Mouse (Mus musculus): ENCODE results near the gene Arfgap2.
A peak's percentile ranks its signal among the peaks of the same experiment; 100 is the strongest.
"Not testable (repeated sequence)": the region's sequence is repeated elsewhere in the genome, so short reads cannot be mapped to it uniquely, and the experiment has no call there.

Arfgap2 gene

GRCm38 (mm10) chr2:91264711-91265681, at the start of gene Arfgap2:
Gene Arfgap2 (plus strand): TSS chr2:91264974.
- peak; percentile 97 for DNase-seq (ENCODE audit: low spot score)

- DNase-seq (ENCODE audit: low spot score) = no peak
Observed at GRCm38 (mm10) chr2:91217032-91217431, 47.7 kb upstream of the Arfgap2 start.

GRCm38 (mm10) chr2:91220501-91220900, 44.3 kb upstream of the Arfgap2 start:
- DNase-seq (ENCODE audit: low spot score) = no peak

- DNase-seq (ENCODE audit: low spot score) = no peak
Observed at GRCm38 (mm10) chr2:91223614-91224013, 41.2 kb upstream of the Arfgap2 start.

GRCm38 (mm10) chr2:91229735-91230134, 35.0 kb upstream of the Arfgap2 start:
- DNase-seq (ENCODE audit: low spot score) = no peak

GRCm38 (mm10) chr2:91236601-91237510, 27.9 kb upstream of the Arfgap2 start, which contains the start of gene Ddb2:
Gene Ddb2 (minus strand): TSS chr2:91236982.
- DNase-seq (ENCODE audit: low spot score) = peak; percentile 94

GRCm38 (mm10) chr2:91237511-91238080, 27.2 kb upstream of the Arfgap2 start:
- not testable (repeated sequence) for DNase-seq (ENCODE audit: low spot score)

GRCm38 (mm10) chr2:91242547-91242946, 22.2 kb upstream of the Arfgap2 start:
- no peak for DNase-seq (ENCODE audit: low spot score)

GRCm38 (mm10) chr2:91243416-91243815, 21.4 kb upstream of the Arfgap2 start:
- DNase-seq (ENCODE audit: low spot score) = no peak

GRCm38 (mm10) chr2:91244557-91245228, 20.1 kb upstream of the Arfgap2 start:
- no peak for DNase-seq (ENCODE audit: low spot score)

GRCm38 (mm10) chr2:91248366-91248765, 16.4 kb upstream of the Arfgap2 start:
- no peak for DNase-seq (ENCODE audit: low spot score)

GRCm38 (mm10) chr2:91252001-91252400, 12.8 kb upstream of the Arfgap2 start:
- DNase-seq (ENCODE audit: low spot score) = no peak

GRCm38 (mm10) chr2:91252512-91252911, 12.3 kb upstream of the Arfgap2 start:
- DNase-seq (ENCODE audit: low spot score) = no peak

- no peak for DNase-seq (ENCODE audit: low spot score)
Observed at GRCm38 (mm10) chr2:91254725-91255380, 9.9 kb upstream of the Arfgap2 start.

GRCm38 (mm10) chr2:91255661-91256150, 9.1 kb upstream of the Arfgap2 start, which contains the start of gene Pacsin3:
Gene Pacsin3 (plus strand): TSS chr2:91255954.
- peak; percentile 51 for DNase-seq (ENCODE audit: low spot score)

- DNase-seq (ENCODE audit: low spot score) = peak; percentile 76
Observed at GRCm38 (mm10) chr2:91256256-91257125, 8.3 kb upstream of the Arfgap2 start.

- DNase-seq (ENCODE audit: low spot score) = peak; percentile 50
Observed at GRCm38 (mm10) chr2:91257126-91257980, 7.4 kb upstream of the Arfgap2 start.

GRCm38 (mm10) chr2:91258054-91258453, 6.7 kb upstream of the Arfgap2 start:
- DNase-seq (ENCODE audit: low spot score) = no peak

- DNase-seq (ENCODE audit: low spot score) = no peak
Observed at GRCm38 (mm10) chr2:91258830-91259229, 5.9 kb upstream of the Arfgap2 start.
